Mouse (Mus musculus) intestine, embryonic 15.5 days (tissue): Measurements from ENCODE around the gene Fgl2. TPM values are rescaled to one million over a fixed set of nuclear protein-coding genes. Genes with fewer than 3 reads are reported as not detected.

Experiments used
- ATAC-seq: fragments of 200-750 bp; cut with Nextera tagmentation; 2 replicates; pipeline ENCODE4 v1.8.0; 2017; ENCODE audit warnings: moderate TSS enrichment, moderate library complexity
- H3K27ac ChIP-seq: fragments of 300-500 bp; sonication (generic); 2 replicates; pipeline ENCODE4 v1.5.1; 2015; ENCODE audit warnings: mild to moderate bottlenecking, inconsistent platforms
- H3K27me3 ChIP-seq: fragments of 300-500 bp; sonication (generic); replicated peaks from 2 replicates; pipeline ENCODE4 v1.6.1; 2015; ENCODE audit warnings: inconsistent platforms
- H3K36me3 ChIP-seq: fragments of 300-500 bp; sonication (generic); 2 replicates; pipeline ENCODE4 v1.6.1; 2015; ENCODE audit warnings: inconsistent platforms
- H3K4me1 ChIP-seq: fragments of 300-500 bp; sonication (generic); replicated peaks from 2 replicates; pipeline ENCODE4 v1.6.1; 2015; ENCODE audit warnings: inconsistent platforms
- H3K4me2 ChIP-seq: fragments of 300-500 bp; sonication (generic); replicated peaks from 2 replicates; pipeline ENCODE4 v1.6.1; 2015; ENCODE audit warnings: mild to moderate bottlenecking, inconsistent platforms
- H3K4me3 ChIP-seq: fragments of 300-500 bp; sonication (generic); replicated peaks from 2 replicates; pipeline ENCODE4 v1.5.1; 2015; ENCODE audit warnings: inconsistent platforms
- H3K9ac ChIP-seq: fragments of 300-500 bp; sonication (generic); 2 replicates; pipeline ENCODE4 v1.6.1; 2015; ENCODE audit warnings: inconsistent platforms
- H3K9me3 ChIP-seq: fragments of 300-500 bp; sonication (generic); 2 replicates; pipeline ENCODE4 v1.6.1; 2016; ENCODE audit warnings: inconsistent platforms
- WGBS: fragments of 180-500 bp; shearing (Covaris S2); methylation state at CpG from one replicate; pipeline ENCODE4 v1.1.7; 2015; 5-methylcytosine and 5-hydroxymethylcytosine counted together
- polyA plus RNA-seq: library from polyadenylated mRNA; unstranded; fragments of >200 nt; fragmentation: Nextera tagmentation; extraction: Ambion mirVana; gene quantifications from 2 replicates; pipeline ENCODE4 v1.2.1, GENCODE M21; 2015

Fgl2 gene
- polyA plus RNA-seq, 1 experiment from 2014 or later = 11.0 TPM

DNA sequence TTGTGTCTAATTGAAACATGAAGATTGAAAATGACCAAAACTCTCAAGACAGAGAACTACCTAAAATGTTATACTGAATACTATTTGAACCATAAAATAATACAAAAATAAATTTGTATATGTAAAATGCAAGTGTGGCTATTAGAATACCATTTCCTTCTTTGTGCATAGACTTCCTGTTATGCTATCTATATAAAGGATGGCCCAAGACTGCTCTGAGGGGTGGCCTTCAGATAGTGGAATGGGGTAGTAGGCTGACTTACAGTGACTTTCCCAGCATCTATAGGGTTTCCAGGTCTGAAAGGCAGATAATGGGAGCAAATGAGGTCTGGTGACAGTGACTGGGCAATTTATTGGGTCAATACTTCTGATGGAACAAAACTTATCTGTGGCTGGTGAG, 14.9 kb downstream of the Fgl2 start:
- Histone ChIP-seq H3K4me3 (no peak overlapping the region), H3K36me3 (no peaks in the 10 kb centered on the region), H3K4me1 (peaks cover 23% of the 10 kb centered on the region), H3K9me3 (no peaks in the 10 kb centered on the region), H3K27me3 (no peaks in the 10 kb centered on the region), H3K4me2 (no peak overlapping the region), H3K9ac (no peak overlapping the region), H3K27ac (no peak overlapping the region)
- no peak for ATAC-seq

DNA sequence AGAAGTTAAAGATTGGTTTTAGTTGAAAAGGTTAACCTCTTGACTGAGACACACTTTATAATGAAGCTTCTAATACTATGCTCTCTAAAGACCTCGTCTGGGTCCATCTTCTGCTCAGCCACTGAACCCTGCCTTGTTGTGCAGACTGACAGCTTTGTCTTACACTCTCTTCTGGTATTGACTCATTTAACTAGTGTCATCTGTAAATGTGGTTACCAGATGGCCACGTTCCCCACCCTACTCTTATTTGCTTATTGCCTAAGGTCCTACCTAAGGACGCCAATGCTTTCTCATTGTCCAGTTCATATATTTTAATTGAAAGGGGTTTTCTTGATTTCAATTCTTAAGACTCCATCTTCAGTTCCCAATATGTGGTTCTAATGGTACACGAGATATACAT, 16.4 kb downstream of the Fgl2 start:
- no peak overlapping the region for H3K4me2 ChIP-seq
- no peaks in the 10 kb centered on the region for H3K9me3 ChIP-seq
- no peak overlapping the region for H3K27ac ChIP-seq
- no peak overlapping the region for H3K4me3 ChIP-seq
- no peak overlapping the region for H3K9ac ChIP-seq
- no peak for ATAC-seq
- no peaks in the 10 kb centered on the region for H3K36me3 ChIP-seq
- WGBS = 78% methylated on average over 4 of the region's 4 CpGs
- peaks cover 8% of the 10 kb centered on the region; the same call in 1 of the 2 replicates for H3K4me1 ChIP-seq
- H3K27me3 ChIP-seq = no peaks in the 10 kb centered on the region

- ATAC-seq = peak; percentile 88
- no peak overlapping the region for H3K9ac ChIP-seq
- H3K4me3 ChIP-seq = no peak overlapping the region
- H3K27ac ChIP-seq = no peak overlapping the region
- peak overlapping the region; percentile 26; the same call in 1 of the 2 replicates for H3K4me2 ChIP-seq
- 18% methylated on average over 13 of the region's 13 CpGs for WGBS
- no peaks in the 10 kb centered on the region for H3K36me3 ChIP-seq
- H3K27me3 ChIP-seq = no peaks in the 10 kb centered on the region
- peaks cover 5% of the 10 kb centered on the region; the same call in 1 of the 2 replicates for H3K4me1 ChIP-seq
- H3K9me3 ChIP-seq = no peaks in the 10 kb centered on the region
Measured at GRCm38 (mm10) chr5:21391616-21392384, 19.4 kb downstream of the Fgl2 start.

GRCm38 (mm10) chr5:21394562-21394961, 22.1 kb downstream of the Fgl2 start:
- Histone ChIP-seq H3K4me2 (no peak overlapping the region), H3K27me3 (no peaks in the 10 kb centered on the region), H3K4me1 (peaks cover 5% of the 10 kb centered on the region; the same call in 1 of the 2 replicates), H3K9ac (no peak overlapping the region), H3K4me3 (no peak overlapping the region), H3K27ac (no peak overlapping the region), H3K36me3 (no peaks in the 10 kb centered on the region), H3K9me3 (no peaks in the 10 kb centered on the region)
- whole genome bisulfite sequencing = 90% methylated on average over 2 of the region's 2 CpGs
- ATAC-seq = no peak

GRCm38 (mm10) chr5:21395205-21395840, 22.9 kb downstream of the Fgl2 start:
- Histone ChIP-seq H3K4me1 (peaks cover 5% of the 10 kb centered on the region; the same call in 1 of the 2 replicates), H3K9me3 (no peaks in the 10 kb centered on the region), H3K4me3 (no peak overlapping the region), H3K27ac (no peak overlapping the region), H3K9ac (no peak overlapping the region), H3K36me3 (no peaks in the 10 kb centered on the region), H3K4me2 (no peak overlapping the region), H3K27me3 (no peaks in the 10 kb centered on the region)
- ATAC-seq = no peak
- 21% methylated on average over 7 of the region's 7 CpGs for WGBS

DNA sequence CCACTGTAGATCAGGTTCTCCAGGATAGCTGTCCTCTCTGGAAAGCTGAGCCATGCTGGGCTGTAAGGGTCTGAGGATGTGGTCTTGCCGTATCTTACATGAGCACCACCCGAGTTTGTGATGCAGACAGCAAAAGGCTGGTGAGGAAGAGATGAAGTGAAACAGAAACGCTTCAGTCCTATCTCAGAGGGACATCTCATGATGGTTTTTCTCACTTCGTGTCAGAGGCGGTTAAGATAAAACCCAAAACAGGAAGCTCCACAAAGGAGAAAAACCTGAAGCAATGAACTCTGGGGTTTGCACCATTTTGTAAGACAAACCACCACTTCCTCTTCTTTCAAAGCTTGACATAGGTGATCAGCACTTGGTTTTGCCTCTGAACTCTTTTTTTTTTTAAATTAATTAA, 38.8 kb downstream of the Fgl2 start:
- Histone ChIP-seq H3K27me3 (no peaks in the 10 kb centered on the region), H3K36me3 (no peaks in the 10 kb centered on the region), H3K9ac (no peak overlapping the region), H3K4me1 (no peaks in the 10 kb centered on the region), H3K9me3 (no peaks in the 10 kb centered on the region), H3K4me3 (no peak overlapping the region), H3K27ac (no peak overlapping the region), H3K4me2 (no peak overlapping the region)
- 81% methylated on average over 5 of the region's 5 CpGs for WGBS
- ATAC-seq = no peak

GRCm38 (mm10) chr5:21412056-21412455, 39.6 kb downstream of the Fgl2 start:
- no peaks in the 10 kb centered on the region for H3K36me3 ChIP-seq
- H3K4me1 ChIP-seq = no peaks in the 10 kb centered on the region
- no peak overlapping the region for H3K4me3 ChIP-seq
- no peak for ATAC-seq
- H3K27ac ChIP-seq = no peak overlapping the region
- 69% methylated on average over 5 of the region's 5 CpGs for WGBS
- H3K4me2 ChIP-seq = no peak overlapping the region
- H3K27me3 ChIP-seq = no peaks in the 10 kb centered on the region
- H3K9ac ChIP-seq = no peak overlapping the region
- no peaks in the 10 kb centered on the region for H3K9me3 ChIP-seq

DNA sequence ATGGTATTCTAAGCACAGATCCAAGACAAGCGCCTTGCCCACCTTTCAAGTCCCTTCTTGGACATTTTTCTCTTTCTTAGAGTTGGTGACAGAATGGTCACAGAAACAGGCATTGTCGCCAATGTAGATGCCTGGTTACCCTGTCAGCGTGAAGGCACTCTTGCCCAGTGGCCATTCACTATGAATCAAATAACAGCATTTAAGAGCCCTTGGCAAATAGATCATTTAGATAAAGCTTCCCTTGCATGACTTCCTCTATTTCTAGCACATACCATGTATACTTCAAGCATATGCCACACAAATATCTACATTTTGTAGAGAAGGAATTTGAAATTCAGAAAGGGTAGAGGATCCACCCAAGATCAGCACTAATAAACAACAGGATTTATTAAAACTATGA, 40.9 kb downstream of the Fgl2 start:
- ATAC-seq = no peak
- H3K27ac ChIP-seq = no peak overlapping the region
- no peaks in the 10 kb centered on the region for H3K27me3 ChIP-seq
- no peak overlapping the region for H3K4me3 ChIP-seq
- WGBS = 95% methylated on average over 3 of the region's 3 CpGs
- H3K9me3 ChIP-seq = no peaks in the 10 kb centered on the region
- no peak overlapping the region for H3K9ac ChIP-seq
- no peaks in the 10 kb centered on the region for H3K36me3 ChIP-seq
- H3K4me2 ChIP-seq = no peak overlapping the region
- H3K4me1 ChIP-seq = no peaks in the 10 kb centered on the region

DNA sequence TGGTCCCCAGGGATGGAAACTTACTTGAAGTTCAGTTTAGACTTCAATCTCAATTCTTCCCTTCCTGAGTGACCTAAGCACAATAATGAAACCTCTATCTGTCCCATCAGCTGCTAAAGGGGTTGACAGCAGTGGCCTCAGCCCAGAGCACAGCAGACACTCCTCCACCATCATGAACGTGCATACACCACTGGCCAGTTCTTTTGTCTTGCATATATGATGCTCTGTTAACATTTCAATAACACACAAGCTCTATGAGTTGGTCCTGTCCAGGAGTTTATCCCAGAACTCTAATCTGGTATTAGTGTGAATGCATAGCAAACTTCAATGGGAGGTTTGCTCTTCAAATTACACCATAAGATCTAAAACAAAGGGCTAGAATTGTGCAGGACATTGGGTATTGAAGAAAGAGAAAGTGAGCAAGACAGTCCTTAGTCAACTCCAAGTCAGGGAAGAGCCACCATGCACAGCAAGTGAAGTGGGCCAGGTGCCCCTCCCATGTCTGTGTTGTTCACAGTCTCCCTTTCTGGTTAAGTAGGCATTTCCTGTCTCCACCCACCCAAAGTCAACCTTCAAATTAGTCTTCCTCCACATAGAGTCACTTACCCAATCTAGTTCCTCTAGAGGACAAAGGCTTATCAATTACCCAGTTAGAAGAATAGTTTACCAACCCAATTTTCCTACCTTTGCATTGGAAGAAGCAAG, 41.8 kb downstream of the Fgl2 start:
- WGBS = 65% methylated on average over 1 of the region's 1 CpGs
- Histone ChIP-seq H3K27ac (no peak overlapping the region), H3K9ac (no peak overlapping the region), H3K4me3 (no peak overlapping the region), H3K27me3 (no peaks in the 10 kb centered on the region), H3K9me3 (no peaks in the 10 kb centered on the region), H3K36me3 (no peaks in the 10 kb centered on the region), H3K4me2 (no peak overlapping the region), H3K4me1 (no peaks in the 10 kb centered on the region)
- ATAC-seq = no peak

GRCm38 (mm10) chr5:21418613-21419012, 46.2 kb downstream of the Fgl2 start:
- H3K4me3 ChIP-seq = no peak overlapping the region
- ATAC-seq = no peak
- no peaks in the 10 kb centered on the region for H3K27me3 ChIP-seq
- no peak overlapping the region for H3K9ac ChIP-seq
- no peaks in the 10 kb centered on the region for H3K36me3 ChIP-seq
- no peaks in the 10 kb centered on the region for H3K4me1 ChIP-seq
- no peaks in the 10 kb centered on the region for H3K9me3 ChIP-seq
- WGBS = 69% methylated on average over 4 of the region's 4 CpGs
- H3K4me2 ChIP-seq = no peak overlapping the region
- H3K27ac ChIP-seq = no peak overlapping the region

DNA sequence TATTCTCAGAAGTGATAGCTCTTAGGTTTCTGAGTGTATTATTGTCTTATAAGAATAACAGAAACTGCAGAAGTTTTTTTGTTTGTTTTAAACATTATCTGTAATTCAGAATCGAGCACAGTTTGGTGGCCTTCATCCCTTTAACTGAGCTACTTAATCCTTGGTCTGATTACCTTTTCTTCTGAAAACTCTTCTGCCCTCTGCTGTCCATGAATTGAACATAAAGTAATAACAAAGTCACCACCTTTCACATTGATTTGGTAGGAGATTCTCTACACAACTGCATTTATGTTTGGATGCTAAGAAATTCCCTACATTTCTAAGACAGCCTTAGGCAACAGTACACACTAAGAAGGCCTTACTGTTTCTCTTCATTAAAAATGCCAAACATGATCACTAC, 48.2 kb downstream of the Fgl2 start:
- Histone ChIP-seq H3K4me2 (no peak overlapping the region), H3K27ac (no peak overlapping the region), H3K27me3 (no peaks in the 10 kb centered on the region), H3K9ac (no peak overlapping the region), H3K9me3 (no peaks in the 10 kb centered on the region), H3K4me3 (no peak overlapping the region), H3K36me3 (no peaks in the 10 kb centered on the region), H3K4me1 (no peaks in the 10 kb centered on the region)
- no peak for ATAC-seq
- WGBS = 13% methylated on average over 1 of the region's 1 CpGs
